Mouse (Mus musculus) heart, embryonic 14.5 days (tissue): ENCODE data around the gene Glyctk. TPM values are rescaled to one million over a fixed set of nuclear protein-coding genes. Genes with fewer than 3 reads are reported as not detected.

ENCODE experiments used
- ATAC-seq: fragments of 200-750 bp; cut with Nextera tagmentation; 2 replicates; pipeline ENCODE4 v1.8.0; 2017; ENCODE audit warnings: low read depth, moderate TSS enrichment; ENCODE audit not compliant: insufficient number of reproducible peaks, insufficient read depth, low FRiP score
- H3K27ac ChIP-seq, 2 experiments: fragments of 200-500 bp in 1 of 2; fragments of 300-500 bp in 1 of 2; sonication (generic) in 1 of 2; replicated peaks in 1 of 2; 2 replicates each; pipeline ENCODE4 v1.5.1; 2012 to 2014; ENCODE audit warnings: low read depth in 2 of 2, low read length in 2 of 2, control low read depth in 1 of 2, mild to moderate bottlenecking in 1 of 2, mixed read lengths in 1 of 2; ENCODE audit not compliant: control insufficient read depth in 1 of 2, insufficient read depth in 1 of 2
- H3K27me3 ChIP-seq: fragments of 300-500 bp; sonication (generic); 2 replicates; pipeline ENCODE4 v1.6.1; 2014; ENCODE audit warnings: mild to moderate bottlenecking, low read length, control low read depth; ENCODE audit not compliant: control insufficient read depth, insufficient read depth
- H3K36me3 ChIP-seq: fragments of 300-500 bp; sonication (generic); 2 replicates; pipeline ENCODE4 v1.6.1; 2014; ENCODE audit warnings: mild to moderate bottlenecking, control low read depth, low read length, mixed read lengths; ENCODE audit not compliant: control insufficient read depth, insufficient read depth
- H3K4me1 ChIP-seq, 2 experiments: fragments of 200-500 bp in 1 of 2; fragments of 300-500 bp in 1 of 2; sonication (generic) in 1 of 2; 2 replicates each; pipeline ENCODE4 v1.6.1; 2012 to 2014; ENCODE audit warnings: low read length in 2 of 2, control low read depth in 1 of 2, mixed read lengths in 1 of 2; ENCODE audit not compliant: control insufficient read depth in 2 of 2, insufficient read depth in 2 of 2
- H3K4me2 ChIP-seq: fragments of 300-500 bp; sonication (generic); 2 replicates; pipeline ENCODE4 v1.6.1; 2014; ENCODE audit warnings: mild to moderate bottlenecking, low read length
- H3K4me3 ChIP-seq, 2 experiments: fragments of 200-500 bp in 1 of 2; fragments of 300-500 bp in 1 of 2; sonication (generic) in 1 of 2; 2 replicates each; pipeline ENCODE4 v1.5.1; 2012 to 2014; ENCODE audit warnings: low read length in 2 of 2, mild to moderate bottlenecking in 2 of 2, control low read depth in 1 of 2, low read depth in 1 of 2, moderate library complexity in 1 of 2; ENCODE audit not compliant: control insufficient read depth in 1 of 2, insufficient read depth in 1 of 2
- H3K9ac ChIP-seq: fragments of 300-500 bp; sonication (generic); 2 replicates; pipeline ENCODE4 v1.6.1; 2014; ENCODE audit warnings: mild to moderate bottlenecking, low read length
- H3K9me3 ChIP-seq: fragments of 300-500 bp; sonication (generic); 2 replicates; pipeline ENCODE4 v1.6.1; 2016; ENCODE audit warnings: low read length, control low read depth; ENCODE audit not compliant: control insufficient read depth
- WGBS: fragments of 180-500 bp; shearing (Covaris S2); extraction: QIAGEN DNeasy Blood & Tissue Kit; methylation state at CpG from one replicate; pipeline ENCODE4 v1.1.7; 2014; 5-methylcytosine and 5-hydroxymethylcytosine counted together
- polyA plus RNA-seq: library from polyadenylated mRNA; unstranded; fragments of >200 nt; fragmentation: Nextera tagmentation; extraction: Ambion mirVana; gene quantifications from 2 replicates; pipeline ENCODE4 v1.2.1, GENCODE M21; 2014

Glyctk gene
- polyA plus RNA-seq, 1 experiment from 2014 or later = 1.0 TPM

DNA sequence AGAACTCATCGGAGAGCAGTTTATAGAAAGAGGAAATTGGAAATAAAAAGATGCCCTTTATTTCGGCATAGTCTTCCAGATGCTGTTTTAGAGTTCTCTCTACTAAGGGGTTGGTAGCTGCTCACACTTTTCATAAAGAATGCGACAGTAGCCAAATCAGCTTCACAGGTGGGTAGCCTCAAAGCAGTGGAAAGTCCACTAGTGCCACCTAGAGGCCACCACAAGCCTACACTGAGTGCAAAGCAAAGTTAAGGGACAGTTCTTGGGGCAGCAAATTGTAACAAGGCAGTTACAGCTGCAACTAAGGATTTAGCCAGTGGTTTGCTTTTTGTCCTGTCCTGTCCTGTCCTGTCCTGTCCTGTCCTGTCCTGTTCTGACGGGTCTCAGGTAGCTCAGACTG lies 34.3 kb downstream of the Glyctk start:
- 39% methylated on average over 4 of the region's 4 CpGs for WGBS
- no peak overlapping the region for H3K9ac ChIP-seq
- ATAC-seq = no peak
- no peaks in the 10 kb centered on the region for H3K9me3 ChIP-seq
- H3K27ac ChIP-seq = no peak overlapping the region
- H3K4me2 ChIP-seq = no peak overlapping the region
- H3K36me3 ChIP-seq = no peaks in the 10 kb centered on the region
- no peaks in the 10 kb centered on the region for H3K4me1 ChIP-seq
- no peak overlapping the region for H3K4me3 ChIP-seq
- no peaks in the 10 kb centered on the region for H3K27me3 ChIP-seq

DNA sequence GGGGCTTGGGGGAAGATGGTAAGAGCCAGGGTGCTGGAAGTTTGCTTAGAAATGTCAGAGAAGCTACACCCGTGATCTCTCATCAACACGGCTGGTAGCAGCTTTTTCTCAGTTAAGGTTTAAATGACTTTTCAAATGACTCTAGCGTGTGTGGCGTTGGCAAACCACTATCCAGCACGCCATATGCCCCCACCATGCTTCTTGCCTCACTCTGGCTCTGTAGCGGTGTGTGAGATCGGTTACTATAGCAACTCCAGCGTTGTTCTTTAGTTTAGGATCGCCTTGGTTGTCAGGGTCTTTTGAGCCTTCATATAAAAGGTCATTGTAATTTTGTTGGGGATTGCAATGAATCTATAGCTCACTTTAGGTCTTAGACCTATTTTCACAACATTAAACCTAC lies 38.9 kb downstream of the Glyctk start:
- no peaks in the 10 kb centered on the region for H3K9me3 ChIP-seq
- WGBS = 73% methylated on average over 9 of the region's 9 CpGs
- no peak for ATAC-seq
- no peaks in the 10 kb centered on the region for H3K4me1 ChIP-seq
- H3K4me2 ChIP-seq = no peak overlapping the region
- H3K4me3 ChIP-seq = no peak overlapping the region
- no peaks in the 10 kb centered on the region for H3K27me3 ChIP-seq
- no peak overlapping the region for H3K27ac ChIP-seq
- H3K36me3 ChIP-seq = no peaks in the 10 kb centered on the region
- H3K9ac ChIP-seq = no peak overlapping the region

DNA sequence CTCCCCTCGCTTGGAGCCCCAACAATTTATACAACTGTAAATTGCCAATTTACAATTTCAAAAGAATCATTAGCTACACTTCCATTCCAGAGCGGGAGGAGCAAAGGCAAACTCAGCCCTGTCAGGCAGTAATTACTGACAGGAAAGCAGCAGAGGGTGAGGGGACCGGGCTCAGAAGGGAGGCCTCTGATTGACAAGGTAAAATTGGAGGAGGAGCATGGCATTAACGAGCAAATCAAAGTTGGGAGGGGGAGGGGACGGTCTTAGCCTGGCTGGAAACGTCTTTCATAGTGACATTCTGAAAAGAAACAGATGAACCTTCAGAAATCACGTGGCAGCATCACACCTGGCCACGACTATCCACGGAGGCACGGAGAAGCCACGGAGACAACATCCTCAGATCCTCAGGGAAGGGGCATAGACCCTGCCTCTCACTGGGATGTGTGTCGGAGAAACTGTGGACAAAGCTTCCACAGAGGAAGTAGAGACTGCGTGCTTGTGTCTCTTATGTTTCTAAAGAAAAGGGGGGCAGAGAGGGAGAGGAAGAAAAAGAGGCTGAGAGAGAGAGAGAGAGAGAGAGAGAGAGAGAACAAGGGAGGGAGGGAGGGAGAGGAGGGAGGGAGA lies 42.0 kb downstream of the Glyctk start:
- H3K4me3 ChIP-seq = no peak overlapping the region
- no peak overlapping the region for H3K4me2 ChIP-seq
- H3K27ac ChIP-seq = no peak overlapping the region
- no peak for ATAC-seq
- no peaks in the 10 kb centered on the region for H3K36me3 ChIP-seq
- no peak overlapping the region for H3K9ac ChIP-seq
- H3K4me1 ChIP-seq = no peaks in the 10 kb centered on the region
- no peaks in the 10 kb centered on the region for H3K27me3 ChIP-seq
- no peaks in the 10 kb centered on the region for H3K9me3 ChIP-seq
- WGBS = 36% methylated on average over 13 of the region's 13 CpGs

DNA sequence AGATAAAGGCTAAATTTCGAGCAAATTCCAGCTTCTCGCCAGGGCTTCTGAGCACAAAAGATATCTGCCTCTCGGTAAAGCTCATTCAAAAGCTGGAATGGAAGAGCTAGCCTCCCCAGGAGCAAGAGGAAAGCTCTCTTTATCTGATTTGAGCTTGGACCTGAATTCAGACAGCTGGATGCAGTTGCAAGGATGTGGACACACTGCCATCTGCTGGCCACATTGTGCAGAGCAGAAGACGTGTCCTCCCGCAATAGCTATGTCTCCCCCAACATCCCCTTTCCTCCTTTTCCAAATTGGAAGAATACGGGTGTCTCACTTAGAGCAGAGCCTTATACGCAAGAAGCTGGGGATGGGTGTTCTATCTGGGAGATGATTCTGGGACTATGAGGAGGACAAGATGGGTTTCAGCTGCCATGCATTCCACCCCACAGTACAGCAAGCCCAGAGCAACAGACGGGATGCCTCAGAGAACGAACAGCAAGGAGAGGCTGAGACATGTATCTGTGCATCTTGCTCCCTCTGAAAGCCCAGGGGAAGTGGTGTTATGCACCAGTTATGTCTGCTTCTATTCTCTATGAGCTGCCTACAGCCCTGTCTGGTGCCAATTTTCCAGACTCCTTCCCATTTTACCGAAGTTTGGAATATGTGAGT lies 45.0 kb downstream of the Glyctk start:
- no peak for ATAC-seq
- H3K4me1 ChIP-seq = no peaks in the 10 kb centered on the region
- 0 out of 2 replicates have a peak, but pooled peaks cover 3% of the 10 kb centered on the region for H3K9me3 ChIP-seq
- H3K27ac ChIP-seq = no peak overlapping the region
- H3K36me3 ChIP-seq = no peaks in the 10 kb centered on the region
- H3K4me2 ChIP-seq = no peak overlapping the region
- H3K4me3 ChIP-seq = no peak overlapping the region
- H3K27me3 ChIP-seq = no peaks in the 10 kb centered on the region
- H3K9ac ChIP-seq = no peak overlapping the region
- 27% methylated on average over 10 of the region's 10 CpGs for WGBS

DNA sequence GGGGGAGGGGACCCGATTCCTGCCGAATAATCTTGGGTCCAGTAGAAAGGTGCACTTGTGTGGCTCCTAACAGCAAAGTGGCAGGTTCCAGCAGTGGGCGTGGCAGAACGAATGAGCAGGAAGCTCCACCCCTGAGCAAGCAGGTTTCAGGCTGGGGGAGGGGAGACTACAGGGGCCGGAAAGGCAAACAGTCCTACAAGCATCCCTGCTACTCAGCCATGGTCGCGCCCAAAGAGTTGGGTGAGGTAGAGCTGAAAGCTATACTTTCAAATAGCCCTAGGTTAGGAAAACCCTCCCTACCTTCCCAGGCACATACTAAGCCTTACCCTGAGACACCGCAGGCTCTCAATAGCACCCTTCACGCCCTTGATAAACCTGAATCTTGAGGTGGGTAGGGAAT lies 51.7 kb downstream of the Glyctk start:
- H3K27ac ChIP-seq = no peak overlapping the region
- 71% methylated on average over 9 of the region's 9 CpGs for WGBS
- H3K4me1 ChIP-seq = no peaks in the 10 kb centered on the region
- H3K9ac ChIP-seq = no peak overlapping the region
- no peak overlapping the region for H3K4me3 ChIP-seq
- H3K9me3 ChIP-seq = 0 out of 2 replicates have a peak, but pooled peaks cover 3% of the 10 kb centered on the region
- ATAC-seq = no peak
- H3K27me3 ChIP-seq = no peaks in the 10 kb centered on the region
- no peaks in the 10 kb centered on the region for H3K36me3 ChIP-seq
- no peak overlapping the region for H3K4me2 ChIP-seq

DNA sequence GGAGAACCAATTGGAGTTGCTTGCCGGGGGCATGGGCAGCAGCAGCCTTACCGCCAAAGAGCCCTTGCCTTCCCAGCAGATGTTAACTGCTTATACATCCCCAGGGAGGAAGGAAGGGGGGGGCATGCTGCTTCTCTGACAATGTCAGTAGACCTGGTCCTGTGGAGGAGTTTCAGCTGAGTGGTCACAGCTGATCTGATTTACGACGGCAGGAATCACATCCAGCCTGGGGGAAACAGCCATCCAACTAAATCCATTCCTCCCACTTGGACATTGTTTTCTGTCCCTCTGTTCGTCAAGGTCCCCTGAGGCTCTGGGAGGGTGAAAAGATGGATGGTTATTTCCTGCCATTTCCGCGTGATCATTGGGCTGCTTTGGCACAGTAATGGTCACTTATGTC lies 53.5 kb downstream of the Glyctk start:
- no peak overlapping the region for H3K27ac ChIP-seq
- 86% methylated on average over 7 of the region's 7 CpGs for WGBS
- no peak overlapping the region for H3K9ac ChIP-seq
- no peaks in the 10 kb centered on the region for H3K9me3 ChIP-seq
- no peak overlapping the region for H3K4me3 ChIP-seq
- no peak overlapping the region for H3K4me2 ChIP-seq
- no peaks in the 10 kb centered on the region; a peak in 1 of 4 replicates for H3K4me1 ChIP-seq
- no peak for ATAC-seq
- no peaks in the 10 kb centered on the region for H3K36me3 ChIP-seq
- H3K27me3 ChIP-seq = 0 out of 2 replicates have a peak, but pooled peaks cover 5% of the 10 kb centered on the region
